Mouse (Mus musculus) liver, postnatal 0 days (tissue): ENCODE measurements at regions not wholly inside any gene's neighbourhood (a gene's known extent, or its start where the extent isn't known, plus 50 kb on each side); places are given as distances from the start of the nearest gene placed in this dataset.

ENCODE experiments used
- CTCF ChIP-seq: sonication (generic); IDR thresholded peaks from 2 replicates; pipeline ENCODE4 v1.5.1; 2016; ENCODE audit warnings: antibody characterized with exemption, low read depth
- EP300 ChIP-seq: IDR thresholded peaks from 2 replicates; pipeline ENCODE4 v1.6.1; 2016; ENCODE audit warnings: antibody characterized with exemption, low read depth, mild to moderate bottlenecking

- TF ChIP-seq CTCF (no peak), EP300 (no peak)
These were observed 482.6 kb upstream of the Cdh4 start for GRCm38 (mm10) chr2:178959603-178960002.
